Mouse (Mus musculus): ENCODE measurements around the gene Spag17.
A peak's percentile ranks its signal among the peaks of the same experiment; 100 is the strongest.

Gene Spag17

DNA sequence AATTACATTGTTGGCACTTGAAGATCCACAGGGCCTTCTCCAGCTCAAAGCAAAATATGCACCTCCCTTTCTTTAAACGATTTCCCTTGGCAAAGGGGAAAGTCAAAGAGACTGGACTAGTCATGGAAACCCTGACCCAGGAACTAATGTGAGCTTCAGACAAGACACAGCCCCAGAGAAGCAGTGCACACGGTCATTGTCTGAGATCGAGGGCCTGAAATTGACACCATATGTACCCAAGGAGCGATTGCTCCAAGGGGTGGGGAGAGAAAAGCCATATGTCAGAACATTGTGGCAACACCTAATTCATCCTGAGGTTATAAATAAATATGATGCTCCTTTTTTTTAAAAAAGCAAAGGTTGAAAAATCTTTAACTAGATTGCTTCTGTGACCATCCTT, 80.7 kb downstream of the Spag17 start:
- no peak for DNase-seq

GRCm38 (mm10) chr3:99966285-99966684, 81.1 kb downstream of the Spag17 start:
- DNase-seq: no peak

DNA sequence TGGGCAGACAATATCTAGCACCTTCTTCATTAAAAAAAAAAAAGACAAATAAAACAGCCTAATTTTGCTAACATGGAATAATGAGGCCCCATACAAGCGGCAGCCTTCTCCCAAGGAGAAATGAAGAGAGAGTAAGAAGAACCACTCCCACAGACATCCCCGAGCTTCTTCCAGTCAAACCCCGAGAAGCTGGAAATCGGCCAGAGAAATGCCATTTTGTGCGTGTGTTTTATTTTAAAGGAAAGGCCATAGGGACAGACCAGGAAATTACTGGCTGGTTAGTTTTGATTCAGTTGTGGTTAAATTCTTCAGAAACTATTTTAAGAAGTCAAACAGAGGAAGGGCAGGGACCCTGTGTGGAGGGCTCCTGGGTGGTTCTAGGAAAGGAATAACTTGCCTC, 85.6 kb downstream of the Spag17 start:
- no peak for DNase-seq

GRCm38 (mm10) chr3:99981046-99981445, 95.8 kb downstream of the Spag17 start:
- no peak for DNase-seq

GRCm38 (mm10) chr3:100004676-100005075, 119.5 kb downstream of the Spag17 start:
- no peak for DNase-seq

GRCm38 (mm10) chr3:100009807-100010206, 124.6 kb downstream of the Spag17 start:
- DNase-seq: no peak

DNA sequence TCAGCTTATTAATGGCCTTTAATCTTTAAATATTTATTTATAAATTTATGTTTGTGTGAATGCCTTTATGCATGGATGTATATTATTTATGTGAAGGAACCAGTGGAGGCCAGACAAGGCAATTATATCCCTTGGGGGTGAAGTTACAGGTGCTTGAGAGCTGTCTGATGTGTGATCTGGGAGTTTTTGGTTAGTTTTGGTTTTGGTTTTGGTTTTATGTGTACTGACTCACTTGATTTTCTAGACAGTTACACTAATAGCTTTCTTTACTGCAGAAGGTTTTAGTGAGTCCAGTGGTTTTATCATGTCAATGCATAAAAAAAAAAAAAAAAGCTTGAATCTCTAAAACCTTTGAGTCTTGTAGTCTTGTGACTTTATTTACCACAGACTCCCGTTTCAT, 128.9 kb downstream of the Spag17 start:
- DNase-seq: no peak

- no peak for DNase-seq
These were observed 146.1 kb downstream of the Spag17 start for GRCm38 (mm10) chr3:100031291-100031690.

DNA sequence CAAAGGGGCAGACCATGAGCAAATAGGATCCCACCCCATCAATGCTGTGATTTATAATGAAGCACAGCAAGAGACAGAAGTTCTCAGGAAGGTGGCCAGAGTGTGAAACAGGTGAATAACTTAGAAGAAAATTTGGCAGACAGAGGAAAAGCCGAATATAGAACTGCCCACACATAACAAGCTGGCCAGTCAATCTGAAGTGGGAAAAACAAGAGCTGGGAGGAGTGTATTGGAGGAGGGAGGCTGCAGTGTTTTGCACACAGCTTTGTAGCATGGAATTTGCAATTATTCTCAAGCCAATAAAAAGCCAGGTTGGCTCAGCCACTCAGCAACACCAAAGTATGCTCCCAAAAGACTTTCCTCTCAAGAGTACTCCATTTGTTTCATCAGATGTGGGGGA, 147.8 kb downstream of the Spag17 start:
- DNase-seq: no peak

DNA sequence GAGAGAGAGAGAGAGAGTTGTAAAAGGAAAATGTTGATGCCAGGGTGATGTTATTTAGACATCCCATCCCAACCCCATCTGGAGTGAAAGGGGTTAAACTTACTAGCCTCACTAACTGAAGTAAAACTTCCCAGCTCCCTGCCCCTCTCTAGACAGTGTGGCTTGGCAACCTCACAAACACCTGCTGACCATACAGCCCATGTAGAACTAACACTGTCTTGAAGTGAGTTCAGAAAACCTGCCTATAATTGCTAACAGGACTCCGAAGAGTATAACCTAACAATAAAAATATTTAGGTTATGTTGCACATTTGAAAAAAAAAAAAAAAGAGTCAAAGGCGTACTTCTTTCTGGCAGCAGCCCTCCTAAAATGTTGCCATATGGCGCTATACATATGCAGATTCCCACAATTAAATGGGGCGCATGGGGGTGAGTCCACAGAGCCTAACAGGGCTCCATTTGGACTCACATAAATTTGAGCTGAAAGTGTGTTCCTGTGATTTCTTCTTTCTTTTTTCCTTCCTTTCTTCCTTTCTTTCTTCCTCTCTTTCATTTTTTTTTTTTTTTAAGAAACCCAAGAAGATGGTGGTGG, 149.3 kb downstream of the Spag17 start:
- no peak for DNase-seq

DNA sequence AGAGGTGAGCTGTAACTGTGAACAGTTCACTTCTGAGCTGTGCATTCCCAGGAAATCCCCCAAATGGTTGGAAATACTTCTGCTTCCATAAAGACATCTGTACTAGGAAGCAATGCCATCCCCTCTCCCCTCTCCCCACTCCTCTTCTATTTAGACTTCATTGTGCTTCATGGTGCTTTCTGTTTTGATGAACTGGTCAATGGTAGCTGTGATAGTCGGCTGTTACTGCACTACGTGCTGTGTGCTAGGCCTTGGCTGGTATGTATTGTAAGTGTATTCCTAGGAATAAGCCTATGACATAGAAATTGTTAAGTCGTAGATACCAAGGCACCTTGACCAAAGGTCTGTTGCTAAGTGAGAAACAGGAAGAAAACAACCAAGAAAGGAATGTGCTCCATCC, 149.9 kb downstream of the Spag17 start:
- DNase-seq: no peak

- DNase-seq: no peak
These were observed 151.6 kb downstream of the Spag17 start for GRCm38 (mm10) chr3:100036846-100037245.

DNA sequence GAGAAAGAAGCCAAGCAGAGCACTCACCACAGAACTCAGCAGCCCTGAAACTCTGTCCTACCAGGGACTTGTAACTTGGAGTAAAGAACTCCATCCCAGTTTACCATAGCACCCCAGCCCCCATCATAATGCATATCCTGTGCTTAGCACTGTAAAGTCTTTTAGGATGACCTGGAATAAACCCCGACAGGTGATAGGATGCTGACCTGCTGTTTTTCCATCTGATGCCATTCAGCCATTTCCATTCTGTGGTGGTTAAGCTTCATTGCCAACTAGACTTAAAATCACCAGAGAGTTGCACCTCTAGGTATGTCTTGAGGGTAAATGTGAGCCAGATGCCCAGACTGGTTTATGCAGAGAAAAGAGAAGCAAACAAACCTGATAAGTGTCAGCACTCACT, 189.2 kb downstream of the Spag17 start:
- no peak for DNase-seq

DNA sequence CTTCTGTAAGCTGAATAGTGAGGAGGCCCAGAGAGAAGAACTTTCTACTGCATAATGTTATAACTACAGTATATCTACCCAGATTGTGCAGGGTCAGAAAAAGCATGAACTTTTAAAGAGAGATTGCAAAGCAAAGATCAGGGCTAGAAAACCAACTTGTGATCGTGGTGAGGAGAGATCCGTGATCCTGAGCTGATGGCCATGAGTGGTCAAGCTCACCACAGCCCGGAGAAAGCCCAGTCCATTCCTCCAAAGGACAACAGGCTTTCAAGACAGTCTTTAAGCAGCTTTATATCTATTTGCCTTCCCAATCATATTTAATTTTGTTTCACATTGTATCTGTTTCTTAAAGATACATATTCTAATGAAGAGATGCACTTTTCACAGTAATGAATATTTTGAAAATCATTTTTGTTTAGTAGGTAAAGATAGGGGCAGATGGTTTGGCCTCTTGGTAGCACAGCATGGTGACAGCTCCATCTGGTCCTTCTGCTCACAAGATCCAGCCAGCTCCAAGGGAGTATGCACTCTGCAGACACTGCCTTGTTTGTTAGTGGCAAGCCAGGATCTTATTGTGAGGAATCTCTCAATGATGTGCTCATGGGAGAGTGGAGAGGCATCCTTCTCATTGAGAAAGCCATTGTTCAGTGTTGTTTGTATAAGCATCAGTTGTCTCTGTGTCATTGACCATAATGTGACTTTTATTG, 217.3 kb downstream of the Spag17 start:
- DNase-seq: no peak

DNA sequence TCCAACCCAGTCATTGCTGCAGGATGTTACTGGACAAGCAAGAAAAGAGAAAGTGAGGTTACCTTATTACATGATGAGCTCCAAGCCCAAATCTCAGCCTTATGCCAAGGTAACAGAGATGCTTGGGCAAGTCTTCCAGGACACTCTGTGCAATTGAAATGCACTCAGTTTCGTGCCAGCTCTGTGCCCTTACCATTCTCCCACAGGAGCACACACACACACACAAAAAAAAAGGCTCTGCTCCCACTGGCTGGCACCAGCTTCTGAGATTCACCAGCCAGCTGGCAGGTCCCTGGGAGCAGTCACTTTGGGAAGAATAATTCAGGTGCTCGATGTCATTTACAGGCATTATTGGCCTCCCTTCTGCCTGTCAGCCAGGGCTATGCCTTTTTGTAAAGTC, 221.5 kb downstream of the Spag17 start:
- DNase-seq: no peak

DNA sequence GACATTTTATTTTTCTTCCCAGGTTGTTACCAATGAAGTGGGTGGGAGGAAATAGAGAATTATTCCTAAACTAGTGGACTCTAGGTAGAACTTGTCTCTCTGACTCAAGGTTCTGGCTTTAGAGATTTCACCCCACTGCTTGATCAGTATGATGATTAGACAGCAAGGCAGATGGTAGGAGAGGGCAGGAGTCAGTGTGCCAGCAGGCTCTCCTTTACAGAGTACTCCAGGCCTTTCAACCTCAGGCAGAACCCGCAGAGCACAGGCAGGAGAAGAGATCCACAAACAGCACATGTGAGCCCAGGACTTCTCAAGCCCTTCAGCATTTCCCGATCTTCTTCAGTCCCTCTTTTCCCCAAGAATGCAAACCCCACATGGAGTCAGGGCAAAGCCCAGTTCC, 233.5 kb downstream of the Spag17 start:
- no peak for DNase-seq

DNA sequence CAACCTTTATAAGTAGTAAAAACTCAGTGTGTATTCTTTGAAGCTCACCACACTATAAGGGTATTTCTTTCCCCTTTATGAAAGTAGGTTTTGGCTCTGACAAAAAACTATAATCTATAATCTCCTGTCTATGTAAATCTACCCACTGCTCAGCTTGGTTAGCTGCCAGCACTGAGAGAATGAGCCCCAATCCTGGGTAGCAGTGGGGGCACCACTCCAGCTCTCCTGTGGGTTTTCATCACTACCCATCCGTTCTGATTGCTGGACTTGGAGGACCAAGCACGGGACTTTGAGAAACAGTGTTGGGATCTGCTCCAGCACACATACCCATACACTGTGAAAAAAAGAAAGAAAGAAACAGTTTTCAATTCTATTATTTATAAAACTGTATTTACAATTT, 236.8 kb downstream of the Spag17 start:
- DNase-seq: no peak

- no peak for DNase-seq
These were observed 237.2 kb downstream of the Spag17 start for GRCm38 (mm10) chr3:100122445-100122844.

DNA sequence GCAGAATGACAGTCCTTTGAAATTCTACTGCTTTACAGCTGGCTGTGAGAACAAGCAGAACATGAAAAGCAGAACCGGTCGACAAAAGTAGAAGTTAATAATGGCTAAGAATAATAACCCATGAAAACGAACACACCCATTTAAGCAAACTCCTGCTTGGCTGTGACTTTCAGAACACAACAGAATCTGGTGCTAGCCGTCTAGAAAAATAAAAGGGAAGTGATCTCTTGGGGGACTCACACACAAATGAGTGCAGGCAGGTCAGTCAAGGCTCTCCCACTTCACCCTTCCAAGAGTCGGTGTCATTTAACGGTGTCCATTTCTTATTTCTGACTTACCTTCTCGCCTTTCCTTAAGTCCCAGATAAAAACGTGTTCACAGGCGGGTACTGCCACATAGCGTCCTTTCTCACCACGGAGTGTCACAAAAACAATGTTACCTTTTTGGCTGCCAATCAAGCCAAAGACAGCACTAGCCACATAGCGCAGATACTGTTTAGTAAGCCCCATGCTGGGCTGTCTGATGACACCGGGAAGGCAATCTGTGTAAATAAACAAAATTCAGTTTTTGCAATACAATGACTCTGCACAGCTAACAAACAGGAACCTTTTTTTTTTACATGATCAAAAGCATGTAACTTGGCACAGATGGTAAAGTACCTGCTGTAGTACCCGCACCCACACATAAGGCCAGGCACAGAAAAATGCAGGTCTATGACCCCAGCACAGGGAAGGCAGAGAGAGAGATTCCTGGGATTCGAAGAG, 275.7 kb downstream of the Spag17 start:
- DNase-seq: no peak

GRCm38 (mm10) chr3:100161665-100162314, 276.6 kb downstream of the Spag17 start:
- no peak for DNase-seq

DNA sequence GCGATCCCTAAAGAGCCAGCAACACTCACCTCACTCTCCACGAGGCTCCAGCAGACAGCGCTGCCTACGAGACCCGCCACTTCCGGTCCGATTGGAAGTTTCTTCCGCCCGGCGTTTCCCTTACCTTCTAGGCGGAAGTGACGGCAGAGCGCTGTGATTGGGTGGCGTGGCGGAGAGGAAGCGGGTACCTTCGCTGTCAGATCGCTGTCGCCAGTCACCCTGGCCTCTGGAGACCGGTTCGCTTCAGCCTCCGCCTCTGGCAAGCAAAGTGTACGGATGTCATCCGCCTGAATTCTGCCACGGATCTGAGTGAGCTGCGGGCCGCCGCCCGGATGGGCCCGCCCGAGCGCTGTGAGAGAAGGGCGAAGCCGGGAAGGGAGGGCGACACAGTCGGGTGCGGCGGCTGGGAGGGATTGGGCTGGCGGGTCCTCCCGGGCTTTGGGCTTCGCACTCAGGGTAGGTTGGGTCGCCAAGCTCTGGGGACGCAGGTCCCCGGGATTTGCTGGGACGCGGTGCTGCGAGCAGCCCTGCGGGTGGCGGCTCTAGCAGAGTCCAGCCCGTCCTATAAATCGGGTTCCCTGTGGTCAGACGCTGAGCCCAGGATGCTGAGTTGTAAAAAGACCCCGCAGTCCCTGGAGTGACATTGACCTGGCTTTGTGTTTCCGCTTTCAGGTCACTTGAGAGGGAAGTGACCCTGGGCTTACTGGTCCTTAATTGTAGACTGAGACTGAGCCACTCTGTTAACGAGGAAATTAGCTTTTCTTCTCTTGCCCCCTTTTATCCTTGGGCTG, 277.3 kb downstream of the Spag17 start, which contains the start of the genes Gdap2 and Wdr3:
Gene Gdap2 (plus strand): TSS at position 67 of the 791 bp plus-strand sequence.
Gene Wdr3 (minus strand): TSS at position 93 of the 791 bp plus-strand sequence.
- DNase-seq: peak; percentile 95

GRCm38 (mm10) chr3:100163556-100163955, 278.4 kb downstream of the Spag17 start:
- no peak for DNase-seq

DNA sequence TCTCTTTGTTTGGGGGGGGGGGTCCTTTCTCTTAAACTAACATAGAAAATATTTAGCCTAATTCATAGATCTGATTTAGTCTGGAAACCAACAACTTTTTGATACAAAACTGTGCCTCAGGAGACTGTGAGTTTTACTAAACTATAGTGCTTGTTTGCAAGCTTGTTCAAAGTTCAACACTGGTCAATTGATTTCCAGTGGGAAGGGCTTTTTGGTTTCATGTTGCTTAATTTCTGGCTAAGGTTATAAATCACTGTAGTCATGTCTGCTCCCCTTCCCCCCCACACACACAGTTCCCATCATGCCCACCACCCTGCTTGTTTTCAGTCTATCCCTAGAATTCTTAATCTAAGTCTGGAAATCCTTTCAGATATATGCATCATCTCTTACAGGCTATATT, 279.8 kb downstream of the Spag17 start:
- DNase-seq: no peak

Data from lung, postnatal 4 days (tissue).